Mouse (Mus musculus): ENCODE measurements around the gene Ppp1r18. TPM values are rescaled to one million over a fixed set of nuclear protein-coding genes. Genes with fewer than 3 reads are reported as not detected.

The Ppp1r18 gene
- 100 to 1,000 TPM; 228 to 247 TPM for polyA plus RNA-seq (2017; shearing (Covaris generic))

GRCm38 (mm10) chr17:35865481-35866280 is at the start of gene Ppp1r18:
Ppp1r18 (plus strand) TSS chr17:35865593.
- no peak for ATAC-seq

GRCm38 (mm10) chr17:35815836-35816235 is 49.6 kb upstream of the Ppp1r18 start:
- no peak for ATAC-seq

- no peak for ATAC-seq
Observed at GRCm38 (mm10) chr17:35816686-35817085, 48.7 kb upstream of the Ppp1r18 start.

GRCm38 (mm10) chr17:35817226-35817625 is 48.2 kb upstream of the Ppp1r18 start:
- ATAC-seq = no peak

- ATAC-seq = no peak
Observed at GRCm38 (mm10) chr17:35820111-35820510, 45.3 kb upstream of the Ppp1r18 start.

- no peak for ATAC-seq
Observed at GRCm38 (mm10) chr17:35821439-35822430, 43.7 kb upstream of the Ppp1r18 start, which contains the start of gene Ier3. Ier3 (plus strand) TSS chr17:35821684.

- no peak for ATAC-seq
Observed at GRCm38 (mm10) chr17:35822564-35822963, 42.8 kb upstream of the Ppp1r18 start.

GRCm38 (mm10) chr17:35822964-35823937 is 42.1 kb upstream of the Ppp1r18 start, which contains the start of gene Flot1:
Flot1 (plus strand) TSS chr17:35823230.
- peak; percentile 76 for ATAC-seq

- no peak for ATAC-seq
Observed at GRCm38 (mm10) chr17:35824402-35824801, 41.0 kb upstream of the Ppp1r18 start.

- ATAC-seq = no peak
Observed at GRCm38 (mm10) chr17:35825109-35825850, 40.1 kb upstream of the Ppp1r18 start.

GRCm38 (mm10) chr17:35829737-35830136 is 35.7 kb upstream of the Ppp1r18 start:
- ATAC-seq = peak; percentile 93

- ATAC-seq = no peak
Observed at GRCm38 (mm10) chr17:35832400-35833238, 32.8 kb upstream of the Ppp1r18 start.

- no peak for ATAC-seq
Observed at GRCm38 (mm10) chr17:35833239-35833751, 32.1 kb upstream of the Ppp1r18 start.

- no peak for ATAC-seq
Observed at GRCm38 (mm10) chr17:35833894-35834293, 31.5 kb upstream of the Ppp1r18 start.

GRCm38 (mm10) chr17:35834696-35835422 is 30.5 kb upstream of the Ppp1r18 start:
- no peak for ATAC-seq

GRCm38 (mm10) chr17:35835424-35836140 is 29.8 kb upstream of the Ppp1r18 start:
- no peak for ATAC-seq

GRCm38 (mm10) chr17:35836178-35836965 is 29.0 kb upstream of the Ppp1r18 start:
- ATAC-seq = no peak

GRCm38 (mm10) chr17:35836991-35837422 is 28.4 kb upstream of the Ppp1r18 start:
- ATAC-seq = no peak
